Mouse (Mus musculus) bone marrow, adult 2 months (tissue): ENCODE measurements at regions not wholly inside any gene's neighbourhood (a gene's known extent, or its start where the extent isn't known, plus 50 kb on each side); places are given as distances from the start of the nearest gene placed in this dataset.

Source experiments
- CTCF ChIP-seq: fragments of 200-500 bp; IDR thresholded peaks from 2 replicates; pipeline ENCODE4 v1.5.1; 2011; ENCODE audit warnings: low read length, control low read depth; ENCODE audit not compliant: control insufficient read depth, insufficient read depth
- POLR2A ChIP-seq: fragments of 200-500 bp; IDR thresholded peaks from 2 replicates; pipeline ENCODE4 v1.6.1; 2011; ENCODE audit warnings: low read depth, mild to moderate bottlenecking, control low read depth, low read length, borderline replicate concordance; ENCODE audit not compliant: control insufficient read depth

- TF ChIP-seq CTCF (no peak), POLR2A (no peak)
Measured at GRCm38 (mm10) chr12:92318241-92318640, 469.3 kb upstream of the Sel1l start.
